Mouse (Mus musculus) testis, adult 2 months (tissue): ENCODE data around the gene Jdp2. TPM values are rescaled to one million over a fixed set of nuclear protein-coding genes. Genes with fewer than 3 reads are reported as not detected.

ENCODE experiments used
- H3K27ac ChIP-seq: fragments of 200-500 bp; 2 replicates; pipeline ENCODE4 v1.5.1; 2012; ENCODE audit warnings: low read depth, low read length; ENCODE audit not compliant: control insufficient read depth, insufficient read depth
- H3K27me3 ChIP-seq: fragments of 200-500 bp; 2 replicates; pipeline ENCODE4 v1.6.1; 2012; ENCODE audit warnings: mild to moderate bottlenecking, low read length, moderate library complexity; ENCODE audit not compliant: control insufficient read depth, insufficient read depth
- H3K36me3 ChIP-seq: fragments of 200-500 bp; 2 replicates; pipeline ENCODE4 v1.6.1; 2012; ENCODE audit warnings: mild to moderate bottlenecking, low read length; ENCODE audit not compliant: control insufficient read depth, insufficient read depth
- H3K4me1 ChIP-seq: fragments of 200-500 bp; 2 replicates; pipeline ENCODE4 v1.6.1; 2012; ENCODE audit warnings: low read length; ENCODE audit not compliant: control insufficient read depth, insufficient read depth
- H3K4me3 ChIP-seq: fragments of 200-500 bp; 2 replicates; pipeline ENCODE4 v1.5.1; 2012; ENCODE audit warnings: low read depth, mild to moderate bottlenecking, low read length, moderate library complexity, mixed read lengths; ENCODE audit not compliant: control insufficient read depth
- CTCF ChIP-seq: fragments of 200-500 bp; IDR thresholded peaks from 2 replicates; pipeline ENCODE4 v1.5.1; 2012; ENCODE audit warnings: low read depth, mild to moderate bottlenecking, inconsistent platforms, low read length, moderate library complexity; ENCODE audit not compliant: control insufficient read depth, insufficient read depth, insufficient replicate concordance
- POLR2A ChIP-seq: fragments of 200-500 bp; IDR thresholded peaks from 2 replicates; pipeline ENCODE4 v1.6.1; 2012; ENCODE audit warnings: low read depth, mild to moderate bottlenecking, inconsistent platforms, low read length, moderate library complexity; ENCODE audit not compliant: control insufficient read depth
- polyA plus RNA-seq: library from polyadenylated mRNA; depleted of rRNA; stranded (reverse); fragments of >200 nt; gene quantifications from 2 replicates; pipeline ENCODE4 v1.2.3, GENCODE M21; 2012

Gene Jdp2
- polyA plus RNA-seq, 1 experiment: 0.81 TPM

GRCm38 (mm10) chr12:85638541-85639325 is 39.9 kb downstream of the Jdp2 start:
- no peak overlapping the region for H3K4me3 ChIP-seq
- no peak for TF ChIP-seq CTCF
- TF ChIP-seq POLR2A: no peak

GRCm38 (mm10) chr12:85639326-85640008 is 40.6 kb downstream of the Jdp2 start:
- Histone ChIP-seq H3K4me1 (no peaks in the 10 kb centered on the region), H3K27me3 (no peaks in the 10 kb centered on the region), H3K27ac (no peak overlapping the region), H3K36me3 (no peaks in the 10 kb centered on the region), H3K4me3 (no peak overlapping the region)
- no peak for TF ChIP-seq POLR2A
- no peak for TF ChIP-seq CTCF

More at GRCm38 (mm10) chr12:85638541-85639325, 39.9 kb downstream of the Jdp2 start:
- H3K36me3 ChIP-seq: no peaks in the 10 kb centered on the region
- H3K27ac ChIP-seq: no peak overlapping the region
- no peaks in the 10 kb centered on the region for H3K4me1 ChIP-seq
- H3K27me3 ChIP-seq: no peaks in the 10 kb centered on the region

GRCm38 (mm10) chr12:85640852-85641563 is 42.2 kb downstream of the Jdp2 start:
- Histone ChIP-seq H3K36me3 (no peaks in the 10 kb centered on the region), H3K27me3 (no peaks in the 10 kb centered on the region), H3K27ac (no peak overlapping the region), H3K4me3 (no peak overlapping the region), H3K4me1 (no peaks in the 10 kb centered on the region)
- TF ChIP-seq CTCF (no peak), POLR2A (no peak)

GRCm38 (mm10) chr12:85641564-85641931 is 42.7 kb downstream of the Jdp2 start:
- no peak overlapping the region for H3K27ac ChIP-seq
- H3K4me3 ChIP-seq: no peak overlapping the region
- H3K36me3 ChIP-seq: no peaks in the 10 kb centered on the region
- TF ChIP-seq CTCF (no peak), POLR2A (no peak)
- H3K4me1 ChIP-seq: no peaks in the 10 kb centered on the region
- H3K27me3 ChIP-seq: no peaks in the 10 kb centered on the region

GRCm38 (mm10) chr12:85643735-85644134 is 44.9 kb downstream of the Jdp2 start:
- Histone ChIP-seq H3K27ac (no peak overlapping the region), H3K27me3 (no peaks in the 10 kb centered on the region), H3K36me3 (no peaks in the 10 kb centered on the region), H3K4me1 (no peaks in the 10 kb centered on the region), H3K4me3 (no peak overlapping the region)
- TF ChIP-seq POLR2A (no peak), CTCF (no peak)

GRCm38 (mm10) chr12:85645664-85646063 is 46.8 kb downstream of the Jdp2 start:
- Histone ChIP-seq H3K27ac (no peak overlapping the region), H3K36me3 (no peaks in the 10 kb centered on the region), H3K4me1 (no peaks in the 10 kb centered on the region), H3K27me3 (no peaks in the 10 kb centered on the region), H3K4me3 (no peak overlapping the region)
- no peak for TF ChIP-seq POLR2A
- no peak for TF ChIP-seq CTCF

- H3K4me1 ChIP-seq: no peaks in the 10 kb centered on the region
- TF ChIP-seq POLR2A (no peak), CTCF (peak; percentile 32; the same call in 1 of the 2 replicates)
- H3K36me3 ChIP-seq: no peaks in the 10 kb centered on the region
- no peaks in the 10 kb centered on the region for H3K27me3 ChIP-seq
- no peak overlapping the region for H3K27ac ChIP-seq
- H3K4me3 ChIP-seq: no peak overlapping the region
Measured at GRCm38 (mm10) chr12:85647346-85647745, 48.5 kb downstream of the Jdp2 start.
